Mouse (Mus musculus) embryo, embryonic 11.5 days (tissue): ENCODE data around the gene Rap1gap2.

Experiments
- DNase-seq: peaks from one replicate; pipeline ENCODE4 v3.0.0-alpha.2; 2012; ENCODE audit warnings: low read depth, low spot score

The Rap1gap2 gene

GRCm38 (mm10) chr11:74412462-74412861 is 198.3 kb downstream of the Rap1gap2 start:
- DNase-seq: no peak

- DNase-seq: no peak
These were observed 198.8 kb downstream of the Rap1gap2 start for GRCm38 (mm10) chr11:74411943-74412342.

- DNase-seq: no peak
These were observed 200.9 kb downstream of the Rap1gap2 start for GRCm38 (mm10) chr11:74409757-74410174.

GRCm38 (mm10) chr11:74409447-74409754 is 201.3 kb downstream of the Rap1gap2 start:
- DNase-seq: no peak

- peak; percentile 11 for DNase-seq
These were observed 201.9 kb downstream of the Rap1gap2 start for GRCm38 (mm10) chr11:74408587-74409446.

GRCm38 (mm10) chr11:74405201-74405600 is 205.5 kb downstream of the Rap1gap2 start:
- DNase-seq: no peak

- DNase-seq: no peak
These were observed 206.5 kb downstream of the Rap1gap2 start for GRCm38 (mm10) chr11:74404216-74404615.

- no peak for DNase-seq
These were observed 208.6 kb downstream of the Rap1gap2 start for GRCm38 (mm10) chr11:74402126-74402525.

GRCm38 (mm10) chr11:74395583-74395982 is 215.1 kb downstream of the Rap1gap2 start:
- no peak for DNase-seq

- no peak for DNase-seq
These were observed 217.2 kb downstream of the Rap1gap2 start for GRCm38 (mm10) chr11:74393489-74393888.

GRCm38 (mm10) chr11:74392903-74393302 is 217.8 kb downstream of the Rap1gap2 start:
- no peak for DNase-seq

GRCm38 (mm10) chr11:74391899-74392298 is 218.8 kb downstream of the Rap1gap2 start:
- DNase-seq: no peak

- no peak for DNase-seq
These were observed 223.5 kb downstream of the Rap1gap2 start for GRCm38 (mm10) chr11:74387203-74387602.

GRCm38 (mm10) chr11:74385674-74386073 is 225.0 kb downstream of the Rap1gap2 start:
- DNase-seq: no peak

- DNase-seq: no peak
These were observed 231.4 kb downstream of the Rap1gap2 start for GRCm38 (mm10) chr11:74379166-74379873.

GRCm38 (mm10) chr11:74376847-74377246 is 233.9 kb downstream of the Rap1gap2 start:
- DNase-seq: peak; percentile 40

GRCm38 (mm10) chr11:74371393-74372100 is 239.2 kb downstream of the Rap1gap2 start:
- peak; percentile 75 for DNase-seq

GRCm38 (mm10) chr11:74361769-74362168 is 248.9 kb downstream of the Rap1gap2 start, which contains the start of gene Olfr412:
Gene Olfr412 (plus strand): TSS chr11:74362069.
- DNase-seq: no peak

GRCm38 (mm10) chr11:74352550-74352949 is 258.2 kb downstream of the Rap1gap2 start, which contains the start of gene Olfr411:
Gene Olfr411 (minus strand): TSS chr11:74352650.
- no peak for DNase-seq

GRCm38 (mm10) chr11:74337931-74338330 is 272.8 kb downstream of the Rap1gap2 start, which contains the start of gene Olfr410:
Gene Olfr410 (minus strand): TSS chr11:74338031.
- DNase-seq: no peak
